Mouse (Mus musculus) embryonic facial prominence, embryonic 12.5 days (tissue): ENCODE measurements around the gene Il11ra1. TPM values are rescaled to one million over a fixed set of nuclear protein-coding genes. Genes with fewer than 3 reads are reported as not detected.
"Not testable (repeated sequence)": the region's sequence is repeated elsewhere in the genome, so short reads cannot be mapped to it uniquely, and the experiment has no call there.

Experiments used
- ATAC-seq: fragments of 200-750 bp; cut with Nextera tagmentation; 2 replicates; pipeline ENCODE4 v1.8.0; 2017; ENCODE audit not compliant: insufficient number of reproducible peaks, insufficient read depth, low FRiP score, low TSS enrichment
- H3K27ac ChIP-seq: fragments of 300-500 bp; sonication (generic); 2 replicates; pipeline ENCODE4 v1.5.1; 2016; ENCODE audit warnings: mild to moderate bottlenecking
- H3K27me3 ChIP-seq: fragments of 300-500 bp; sonication (generic); 2 replicates; pipeline ENCODE4 v1.6.1; 2016; ENCODE audit warnings: mild to moderate bottlenecking, moderate library complexity
- H3K36me3 ChIP-seq: fragments of 300-500 bp; sonication (generic); 2 replicates; pipeline ENCODE4 v1.6.1; 2016; ENCODE audit warnings: mild to moderate bottlenecking
- H3K4me1 ChIP-seq: fragments of 300-500 bp; sonication (generic); 2 replicates; pipeline ENCODE4 v1.6.1; 2016
- H3K4me2 ChIP-seq: fragments of 300-500 bp; sonication (generic); replicated peaks from 2 replicates; pipeline ENCODE4 v1.6.1; 2016; ENCODE audit warnings: mild to moderate bottlenecking, moderate library complexity
- H3K4me3 ChIP-seq: fragments of 300-500 bp; sonication (generic); 2 replicates; pipeline ENCODE4 v1.5.1; 2016; ENCODE audit warnings: mild to moderate bottlenecking
- H3K9ac ChIP-seq: fragments of 300-500 bp; sonication (generic); 2 replicates; pipeline ENCODE4 v1.6.1; 2016; ENCODE audit warnings: mild to moderate bottlenecking, moderate library complexity
- H3K9me3 ChIP-seq: fragments of 300-500 bp; sonication (generic); 2 replicates; pipeline ENCODE4 v1.6.1; 2016; ENCODE audit warnings: mild to moderate bottlenecking, moderate library complexity
- WGBS: fragments of 180-500 bp; shearing (Covaris S2); methylation state at CpG from one replicate; pipeline ENCODE4 v1.1.7; 2016; 5-methylcytosine and 5-hydroxymethylcytosine counted together
- polyA plus RNA-seq: library from polyadenylated mRNA; unstranded; fragments of >200 nt; fragmentation: Nextera tagmentation; extraction: Ambion mirVana; gene quantifications from 2 replicates; pipeline ENCODE4 v1.2.1, GENCODE M21; 2016

Il11ra1 gene
- polyA plus RNA-seq, 1 experiment from 2014 or later: 358 TPM

- not testable (repeated sequence) for H3K4me1 ChIP-seq, H3K9me3 ChIP-seq, H3K27me3 ChIP-seq, ATAC-seq, H3K36me3 ChIP-seq
- Histone ChIP-seq H3K4me2 (peak within 1 kb of the TSS; percentile 46), H3K27ac (0 out of 2 replicates have a peak within 1 kb of the TSS, but pooled peaks have one; percentile 23), H3K9ac (0 out of 2 replicates have a peak within 1 kb of the TSS, but pooled peaks have one; percentile 40), H3K4me3 (peak within 1 kb of the TSS; percentile 42)
- under 1% methylated on average over 12 of the region's 14 CpGs for WGBS
Observed at GRCm38 (mm10) chr4:41774002-41774401, 74.2 kb downstream of the Il11ra1 start, which contains the start of gene Ccl27a. Gene Ccl27a (minus strand): TSS chr4:41774247.

- 59% methylated on average over 3 of the region's 3 CpGs for WGBS
- H3K4me3 ChIP-seq: peak overlapping the region; percentile 29; the same call in 1 of the 2 replicates
- not testable (repeated sequence) for ATAC-seq, H3K36me3 ChIP-seq, H3K9ac ChIP-seq, H3K4me1 ChIP-seq, H3K9me3 ChIP-seq, H3K27me3 ChIP-seq
- peak overlapping the region; percentile 40 for H3K4me2 ChIP-seq
- 0 out of 2 replicates have a peak overlapping the region, but pooled peaks have one; percentile 23 for H3K27ac ChIP-seq
Observed at GRCm38 (mm10) chr4:41774506-41774905, 74.7 kb downstream of the Il11ra1 start.

GRCm38 (mm10) chr4:41775840-41776239 lies 76.1 kb downstream of the Il11ra1 start:
- H3K27ac ChIP-seq, ATAC-seq, H3K27me3 ChIP-seq, H3K36me3 ChIP-seq, H3K4me1 ChIP-seq, H3K9me3 ChIP-seq, H3K4me2 ChIP-seq, H3K9ac ChIP-seq, H3K4me3 ChIP-seq: not testable (repeated sequence)
- WGBS: 84% methylated on average over 1 of the region's 1 CpGs

- whole genome bisulfite sequencing: 27% methylated on average over 7 of the region's 9 CpGs
- H3K4me3 ChIP-seq, H3K9ac ChIP-seq, H3K27ac ChIP-seq, H3K36me3 ChIP-seq, ATAC-seq, H3K9me3 ChIP-seq, H3K27me3 ChIP-seq, H3K4me2 ChIP-seq, H3K4me1 ChIP-seq: not testable (repeated sequence)
Observed at GRCm38 (mm10) chr4:41781271-41781670, 81.5 kb downstream of the Il11ra1 start.

GRCm38 (mm10) chr4:41781748-41782485 lies 82.1 kb downstream of the Il11ra1 start:
- H3K36me3 ChIP-seq, H3K9me3 ChIP-seq, H3K4me1 ChIP-seq, H3K27me3 ChIP-seq, H3K27ac ChIP-seq, H3K4me3 ChIP-seq, H3K9ac ChIP-seq, ATAC-seq: not testable (repeated sequence)
- WGBS: 18% methylated on average over 19 of the region's 21 CpGs
- H3K4me2 ChIP-seq: peak overlapping the region; percentile 25

GRCm38 (mm10) chr4:41782711-41783110 lies 82.9 kb downstream of the Il11ra1 start:
- not testable (repeated sequence) for H3K4me3 ChIP-seq, H3K9me3 ChIP-seq, H3K36me3 ChIP-seq, H3K4me1 ChIP-seq, ATAC-seq, H3K9ac ChIP-seq, H3K27ac ChIP-seq, H3K27me3 ChIP-seq, H3K4me2 ChIP-seq
- WGBS: 13% methylated on average over 4 of the region's 4 CpGs

GRCm38 (mm10) chr4:41783197-41783596 lies 83.4 kb downstream of the Il11ra1 start:
- WGBS: 28% methylated on average over 3 of the region's 3 CpGs
- not testable (repeated sequence) for H3K9me3 ChIP-seq, H3K4me2 ChIP-seq, H3K27me3 ChIP-seq, H3K36me3 ChIP-seq, H3K9ac ChIP-seq, ATAC-seq, H3K4me3 ChIP-seq, H3K4me1 ChIP-seq, H3K27ac ChIP-seq

Other genes starting within 250 kb of the Il11ra1 start
- 10.9 and 11.7 TPM in 2 replicates for gene Kif24, start 235.1 kb upstream of the Il11ra1 start, polyA plus RNA-seq
- gene Nudt2, start 234.8 kb upstream of the Il11ra1 start, polyA plus RNA-seq: 53.4 and 53.5 TPM in 2 replicates
- 8.5 and 9.5 TPM in 2 replicates for gene AI464131, start 196.9 kb upstream of the Il11ra1 start, polyA plus RNA-seq
- gene 1110017D15Rik, start 182.7 kb upstream of the Il11ra1 start, polyA plus RNA-seq: 2.8 and 3.7 TPM in 2 replicates
- gene Fam219a, start 130.5 kb upstream of the Il11ra1 start, polyA plus RNA-seq: 4.1 and 5.3 TPM in 2 replicates
- 0.73 and 0.91 TPM in 2 replicates for gene Dnaic1, start 130.2 kb upstream of the Il11ra1 start, polyA plus RNA-seq
- gene Enho, start 59.7 kb upstream of the Il11ra1 start, polyA plus RNA-seq: 29.0 and 33.7 TPM in 2 replicates
- 13.6 and 14.9 TPM in 2 replicates for gene Cntfr, start 2.9 kb upstream of the Il11ra1 start, polyA plus RNA-seq
- gene Rpp25l, start 13.5 kb downstream of the Il11ra1 start, polyA plus RNA-seq: 84.9 and 87.8 TPM in 2 replicates
- 117 and 122 TPM in 2 replicates for gene Dctn3, start 23.2 kb downstream of the Il11ra1 start, polyA plus RNA-seq
- gene Arid3c, start 31.2 kb downstream of the Il11ra1 start, polyA plus RNA-seq: 0.18 TPM in 1 of 2 replicates, not detected in the other
- 40.4 and 41.5 TPM in 2 replicates for gene Galt, start 55.2 kb downstream of the Il11ra1 start, polyA plus RNA-seq
- 74.1 and 76.6 TPM in 2 replicates for gene Sigmar1, start 56.2 kb downstream of the Il11ra1 start, polyA plus RNA-seq
- 71.7 and 81.6 TPM in 2 replicates for gene Ccl27a, start 74.3 kb downstream of the Il11ra1 start, polyA plus RNA-seq
- gene Gm21541, start 203.6 kb downstream of the Il11ra1 start, polyA plus RNA-seq: 11.7 TPM in 1 of 2 replicates, not detected in the other
- gene Gm20878, start 241.6 kb downstream of the Il11ra1 start, polyA plus RNA-seq: 4.0 and 4.4 TPM in 2 replicates